Mouse (Mus musculus) Muller cell, postnatal 12 days (primary cell): ENCODE results near the gene A3galt2.

Experiments used
- DNase-seq: peaks from one replicate; pipeline ENCODE4 v3.0.0-alpha.2; 2015; ENCODE audit errors: inconsistent ontology term

A3galt2 gene

GRCm38 (mm10) chr4:128796788-128797187 lies 41.6 kb downstream of the A3galt2 start:
- peak; percentile 30 for DNase-seq

DNA sequence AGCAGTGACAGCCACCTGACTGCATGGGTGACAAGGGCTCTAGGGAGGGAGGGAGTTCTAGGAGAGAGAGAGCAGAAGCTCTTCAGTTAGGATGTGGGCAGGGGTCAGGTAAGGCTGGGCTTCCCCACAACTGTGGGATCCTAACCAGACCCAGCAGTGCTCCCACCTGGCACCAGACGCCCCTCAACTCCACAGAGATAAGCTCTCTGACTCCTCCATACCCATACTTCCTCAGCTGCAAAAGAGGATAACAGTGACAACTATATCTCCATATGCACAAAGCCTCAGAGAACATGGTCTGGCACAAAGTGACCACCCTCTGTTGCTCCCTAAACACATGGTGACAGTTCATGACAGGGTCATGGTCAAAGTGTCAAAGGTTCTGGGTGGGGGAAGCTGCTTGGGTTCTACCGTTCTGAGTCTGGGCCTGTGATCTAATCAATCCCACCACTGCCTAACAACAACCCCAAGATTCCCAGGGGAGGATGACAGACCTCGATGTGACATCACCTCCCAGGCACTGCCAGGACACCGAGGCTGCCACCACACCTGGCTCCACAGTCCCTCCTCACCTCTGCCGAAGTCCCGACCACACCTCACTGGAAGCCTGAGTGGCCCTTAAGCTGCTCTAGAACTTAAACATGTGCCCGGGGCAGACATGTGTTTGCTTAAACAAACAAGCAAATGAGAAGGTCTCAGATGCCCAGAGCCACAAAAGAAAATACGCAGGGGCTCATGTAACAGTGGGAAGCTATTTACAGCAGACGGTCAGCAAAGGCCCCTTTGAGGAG lies 46.7 kb downstream of the A3galt2 start:
- no peak for DNase-seq

GRCm38 (mm10) chr4:128803569-128803968 lies 48.4 kb downstream of the A3galt2 start:
- DNase-seq: peak; percentile 68

DNA sequence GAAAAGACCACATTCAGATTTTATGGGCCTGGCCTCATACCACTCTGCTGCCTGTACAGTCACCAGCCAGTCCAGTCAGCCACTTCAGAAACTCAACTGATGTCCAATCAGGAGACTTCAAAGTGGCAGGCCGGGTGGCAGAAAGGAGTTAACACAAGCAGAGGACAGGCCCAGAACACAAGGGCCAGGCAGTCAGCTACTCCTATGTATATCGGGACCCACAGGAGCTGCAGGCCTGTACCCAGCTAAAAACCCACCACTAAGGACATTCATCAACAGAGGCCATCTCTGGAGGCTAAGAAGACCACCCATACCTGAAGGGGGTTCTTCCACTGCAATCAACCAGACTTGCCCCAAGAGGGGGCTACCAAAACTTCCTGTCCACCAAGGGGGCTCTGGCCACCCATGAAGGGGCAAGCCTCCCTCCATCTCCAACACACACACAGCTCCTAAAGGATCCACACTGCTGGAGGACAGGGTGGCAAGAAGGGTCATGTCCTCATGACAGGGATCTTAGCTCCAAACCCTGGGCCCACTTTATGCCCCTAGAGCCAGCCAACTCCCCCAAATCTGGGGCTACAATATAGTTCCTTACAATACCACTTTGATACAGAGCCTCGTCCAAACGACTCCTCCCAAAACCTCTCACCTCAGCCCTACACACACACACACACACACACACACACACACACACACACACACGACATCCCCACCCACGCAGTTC lies 49.4 kb downstream of the A3galt2 start:
- DNase-seq: peak; percentile 39

DNA sequence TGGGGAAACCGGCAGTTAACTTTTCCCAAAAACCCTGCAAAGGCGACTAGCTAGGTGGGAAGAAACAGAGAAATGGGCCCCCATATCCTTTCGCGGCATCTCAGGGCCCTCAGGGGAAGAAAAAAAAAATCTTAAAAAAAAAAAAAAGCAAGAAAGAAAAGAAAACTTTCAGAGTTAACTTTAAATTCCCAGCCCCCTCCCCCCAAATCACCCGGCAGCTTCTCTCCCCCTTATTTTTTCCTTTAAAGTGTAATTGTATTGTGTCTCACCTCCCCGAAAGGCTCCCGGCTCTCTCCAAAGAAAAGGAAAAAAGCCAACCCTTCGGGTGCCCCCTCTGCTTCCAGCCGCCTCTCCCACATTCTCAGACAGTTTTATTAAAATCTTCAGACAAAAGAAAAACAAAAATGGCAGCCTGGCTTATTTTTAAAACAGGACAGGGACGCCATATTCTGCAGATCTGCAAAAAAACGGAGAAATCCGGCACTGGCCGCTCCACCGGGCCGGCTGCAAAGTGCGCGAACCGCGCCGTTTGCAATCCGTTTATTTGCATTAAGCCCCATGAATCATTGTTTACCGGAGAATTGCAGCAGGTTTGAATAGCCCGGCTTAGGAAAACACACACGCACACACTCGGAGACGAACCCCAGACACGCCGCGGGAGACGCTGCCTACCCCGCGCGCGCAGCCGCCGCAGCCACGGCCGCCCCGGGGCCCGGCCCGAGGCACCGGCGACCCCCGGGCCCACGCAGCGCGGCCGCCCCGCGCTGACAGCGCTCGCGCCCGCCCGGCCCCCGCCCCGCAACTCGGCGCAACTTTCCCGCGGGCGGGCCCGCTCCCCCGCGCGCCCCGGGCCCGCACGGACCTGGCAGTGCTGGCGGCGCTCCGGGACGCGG lies 50.2 kb downstream of the A3galt2 start:
- peak; percentile 50 for DNase-seq

GRCm38 (mm10) chr4:128806043-128806826 lies 51.1 kb downstream of the A3galt2 start, which contains the start of gene Zfp362:
TSS of gene Zfp362 (minus strand) at chr4:128806045.
- peak; percentile 57 for DNase-seq

DNA sequence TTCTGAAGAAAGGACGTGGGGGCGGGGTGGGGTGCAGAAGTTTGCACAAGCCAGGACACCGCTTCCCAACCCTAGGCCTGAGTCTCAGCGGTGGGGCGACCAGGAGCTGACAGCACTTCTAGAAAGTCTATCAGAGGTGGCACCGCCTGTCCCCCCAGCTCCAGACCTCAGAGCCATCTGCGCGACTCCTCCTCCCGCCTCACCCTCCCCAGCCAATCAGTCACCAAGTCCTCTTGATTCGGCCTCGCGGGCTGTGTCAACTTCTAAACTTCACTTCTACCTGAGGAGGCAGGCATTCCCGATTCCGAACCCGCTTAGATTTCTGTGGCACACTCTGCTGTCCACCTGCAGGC lies 51.6 kb downstream of the A3galt2 start:
- DNase-seq: peak; percentile 75

DNA sequence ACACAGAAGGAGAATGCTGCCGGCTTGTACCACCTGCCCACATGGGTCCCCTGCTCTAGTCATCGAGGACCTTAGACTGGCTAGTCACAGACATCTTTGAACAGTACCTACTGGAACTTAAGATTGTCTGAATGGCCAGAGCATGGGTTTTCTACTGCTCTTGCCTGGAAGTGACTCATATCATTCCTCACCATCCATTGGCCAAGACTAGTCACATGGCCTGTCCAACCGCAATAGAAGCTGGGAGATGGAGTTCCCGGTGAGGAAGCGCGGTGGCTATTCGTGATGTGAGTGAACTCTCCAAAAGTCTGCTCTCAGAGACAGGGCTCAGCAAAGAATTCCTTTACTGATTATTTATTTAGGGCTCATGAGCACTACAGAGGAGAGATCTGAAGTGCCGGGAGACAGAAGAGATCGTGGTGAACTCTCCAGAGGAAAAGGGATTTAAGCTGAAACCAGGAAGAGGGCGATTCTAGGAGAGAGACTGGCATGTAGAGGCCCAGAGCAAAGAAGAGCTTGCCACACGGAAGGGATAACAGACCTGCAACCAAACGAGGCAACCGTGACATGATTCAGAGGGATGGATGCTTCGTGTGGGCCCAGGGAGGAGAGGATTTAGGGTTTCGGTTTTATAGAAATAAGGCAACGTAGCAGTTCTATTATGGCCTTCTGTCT lies 56.4 kb downstream of the A3galt2 start:
- peak; percentile 90 for DNase-seq

DNA sequence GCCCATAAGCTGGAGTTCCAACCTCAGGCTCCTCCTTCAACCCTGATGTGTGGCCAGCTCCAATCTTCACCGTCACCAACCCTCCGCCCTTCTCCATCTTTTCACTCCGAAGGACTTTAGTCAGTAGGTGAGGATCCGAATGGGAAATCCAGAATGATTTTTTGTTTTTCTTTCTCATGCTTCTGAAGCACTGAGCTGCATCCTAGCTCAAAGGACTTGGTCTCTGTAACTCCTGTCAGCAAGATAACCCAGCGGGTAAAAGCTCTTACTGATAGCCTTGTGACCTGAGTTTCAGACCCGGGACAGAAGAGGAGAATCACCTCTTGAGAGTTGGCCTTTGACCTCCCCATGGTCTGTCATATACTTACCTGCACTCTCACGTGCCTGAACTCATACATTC lies 61.8 kb downstream of the A3galt2 start:
- no peak for DNase-seq
